29 mouse cellular contexts compared by ENCODE assay signal in genomic region chr19:38687326-38687725, GRCm38 (mm10).
DNase-seq lines count a peak whose midpoint lies in the region; ATAC-seq and TF ChIP-seq lines count a peak whose summit lies in the region.
"Had no signal": no experiment of that assay in that cellular context is flagged by ENCODE, and none has a peak within 500 bp of the region (broad histone marks: within the 10 kb centered on the region; RNA-seq: fewer than 3 reads in every experiment).

No protein-coding gene starts in this region.

- peaks cover 11% of the 10 kb centered on the region for H3K4me1 ChIP-seq in kidney, adult 2 months (ENCODE audit: control insufficient read depth, insufficient read depth, low read length)
- no peaks in the 10 kb centered on the region for H3K4me1 ChIP-seq in kidney, embryonic 14.5 days (ENCODE audit: control insufficient read depth, insufficient read depth, low read length)
- H3K4me1 ChIP-seq in intestine, embryonic 15.5 days (replicated peaks), result no peaks in the 10 kb centered on the region
- H3K4me1 ChIP-seq in kidney, embryonic 16.5 days (ENCODE audit: insufficient read depth, low read length), result no peaks in the 10 kb centered on the region
- H3K4me1 ChIP-seq in hindbrain, embryonic 10.5 days (replicated peaks), result no peaks in the 10 kb centered on the region
- no peaks in the 10 kb centered on the region for H3K4me1 ChIP-seq in hindbrain, postnatal 0 days (ENCODE audit: insufficient read depth, low read length)
- H3K4me1 ChIP-seq: embryonic facial prominence, embryonic 12.5 days; heart, embryonic 13.5 days; hindbrain, embryonic 15.5 days; liver, embryonic 15.5 days; lung, embryonic 15.5 days; midbrain, embryonic 15.5 days had no signal

- no peaks in the 10 kb centered on the region for H3K36me3 ChIP-seq in kidney, adult 2 months (ENCODE audit: control insufficient read depth, insufficient read depth, low read length)
- H3K36me3 ChIP-seq in kidney, embryonic 14.5 days (ENCODE audit: control insufficient read depth, insufficient read depth, low read length), result no peaks in the 10 kb centered on the region
- no peaks in the 10 kb centered on the region for H3K36me3 ChIP-seq in intestine, embryonic 15.5 days
- H3K36me3 ChIP-seq in kidney, embryonic 16.5 days (ENCODE audit: insufficient read depth, low read length), result no peaks in the 10 kb centered on the region
- H3K36me3 ChIP-seq in hindbrain, embryonic 10.5 days, result no peaks in the 10 kb centered on the region
- no peaks in the 10 kb centered on the region for H3K36me3 ChIP-seq in hindbrain, postnatal 0 days (ENCODE audit: insufficient read depth, low read length)
- H3K36me3 ChIP-seq: embryonic facial prominence, embryonic 12.5 days; G1E; heart, embryonic 13.5 days; hindbrain, embryonic 15.5 days; limb, embryonic 10.5 days; limb, embryonic 15.5 days; liver, embryonic 15.5 days; lung, embryonic 15.5 days; midbrain, embryonic 10.5 days; midbrain, embryonic 15.5 days had no signal

- DNase-seq in kidney, adult 2 months, result peak; percentile 90
- peak; percentile 66 to 83 for DNase-seq in kidney, postnatal 36 days
- DNase-seq in left cerebral cortex, postnatal 10 days (ENCODE audit: extremely low spot score in 1 of 2, low spot score in 2 of 2), result no peak
- no peak for DNase-seq in hindbrain, embryonic 10.5 days (ENCODE audit: low spot score)
- no peak for DNase-seq in hindbrain, postnatal 0 days (ENCODE audit: low spot score)
- DNase-seq: adrenal gland, postnatal 10 days; B cell, adult 2 months; cerebellum, adult 11 months; cerebellum, adult 9-10 months; cerebellum, postnatal 36 days; gastrocnemius, postnatal 36 days; heart, postnatal 10 days; retina, postnatal 1 day; right cerebral cortex, postnatal 14 days; thymus, postnatal 4 days had no signal

- no peaks in the 10 kb centered on the region for H3K27me3 ChIP-seq in kidney, adult 2 months (replicated peaks; ENCODE audit: control insufficient read depth, insufficient read depth, low read length)
- H3K27me3 ChIP-seq in kidney, embryonic 14.5 days (ENCODE audit: control insufficient read depth, insufficient read depth, low read length), result no peaks in the 10 kb centered on the region
- H3K27me3 ChIP-seq in intestine, embryonic 15.5 days (replicated peaks), result no peaks in the 10 kb centered on the region
- no peaks in the 10 kb centered on the region for H3K27me3 ChIP-seq in kidney, embryonic 16.5 days (ENCODE audit: insufficient read depth, low read length)
- H3K27me3 ChIP-seq in hindbrain, embryonic 10.5 days (ENCODE audit: insufficient read depth, poor library complexity, severe bottlenecking), result no peaks in the 10 kb centered on the region
- H3K27me3 ChIP-seq in hindbrain, postnatal 0 days (ENCODE audit: insufficient read depth, low read length), result no peaks in the 10 kb centered on the region
- H3K27me3 ChIP-seq: embryonic facial prominence, embryonic 12.5 days; heart, embryonic 13.5 days; hindbrain, embryonic 15.5 days; limb, embryonic 15.5 days; liver, embryonic 15.5 days; lung, embryonic 15.5 days; midbrain, embryonic 15.5 days had no signal

- no peak overlapping the region for H3K4me3 ChIP-seq in kidney, adult 2 months (ENCODE audit: insufficient read depth, low read depth, low read length)
- H3K4me3 ChIP-seq in kidney, embryonic 14.5 days (ENCODE audit: low read length), result no peak overlapping the region
- no peak overlapping the region for H3K4me3 ChIP-seq in intestine, embryonic 15.5 days (replicated peaks)
- H3K4me3 ChIP-seq in kidney, embryonic 16.5 days (ENCODE audit: low read length), result no peak overlapping the region
- H3K4me3 ChIP-seq in hindbrain, embryonic 10.5 days, result no peak overlapping the region
- no peak overlapping the region for H3K4me3 ChIP-seq in hindbrain, postnatal 0 days (ENCODE audit: low read length)
- H3K4me3 ChIP-seq: embryonic facial prominence, embryonic 12.5 days; heart, embryonic 13.5 days; hindbrain, embryonic 15.5 days; limb, embryonic 10.5 days; limb, embryonic 15.5 days; liver, embryonic 15.5 days; lung, embryonic 15.5 days; midbrain, embryonic 10.5 days; midbrain, embryonic 15.5 days had no signal

- intact Hi-C loops in left cerebral cortex, postnatal 10 days (cut with DNase I), result no loop called here

- no peak for ATAC-seq in kidney, embryonic 14.5 days (ENCODE audit: low FRiP score, low TSS enrichment)
- peak; percentile 76 for ATAC-seq in intestine, embryonic 15.5 days
- peak; percentile 74 for ATAC-seq in kidney, embryonic 16.5 days (ENCODE audit: low FRiP score, low TSS enrichment)
- no peak for ATAC-seq in hindbrain, postnatal 0 days
- ATAC-seq: forebrain, embryonic 14.5 days; midbrain, embryonic 15.5 days had no signal

- no peak overlapping the region; the same call in 1 of the 2 replicates for H3K27ac ChIP-seq in kidney, adult 2 months (ENCODE audit: insufficient read depth, low read depth, low read length)
- no peak overlapping the region for H3K27ac ChIP-seq in kidney, embryonic 14.5 days (ENCODE audit: low read depth, low read length)
- no peak overlapping the region for H3K27ac ChIP-seq in intestine, embryonic 15.5 days
- H3K27ac ChIP-seq in kidney, embryonic 16.5 days (ENCODE audit: low read length), result no peak overlapping the region
- H3K27ac ChIP-seq in hindbrain, embryonic 10.5 days, result no peak overlapping the region
- no peak overlapping the region for H3K27ac ChIP-seq in hindbrain, postnatal 0 days
- H3K27ac ChIP-seq: embryonic facial prominence, embryonic 12.5 days; heart, embryonic 13.5 days; hindbrain, embryonic 15.5 days; limb, embryonic 10.5 days; limb, embryonic 15.5 days; liver, embryonic 15.5 days; lung, embryonic 15.5 days; midbrain, embryonic 10.5 days; midbrain, embryonic 15.5 days had no signal

- no peak overlapping the region for H3K4me2 ChIP-seq in kidney, embryonic 14.5 days (replicated peaks; ENCODE audit: low read depth, low read length)
- no peak overlapping the region for H3K4me2 ChIP-seq in intestine, embryonic 15.5 days (replicated peaks)
- H3K4me2 ChIP-seq in kidney, embryonic 16.5 days (replicated peaks; ENCODE audit: low read depth, low read length), result no peak overlapping the region
- H3K4me2 ChIP-seq in hindbrain, postnatal 0 days (ENCODE audit: low read depth, low read length), result no peak overlapping the region
- H3K4me2 ChIP-seq: embryonic facial prominence, embryonic 12.5 days; heart, embryonic 13.5 days; hindbrain, embryonic 15.5 days; limb, embryonic 15.5 days; liver, embryonic 15.5 days; lung, embryonic 15.5 days; midbrain, embryonic 15.5 days had no signal

- no peak for TF ChIP-seq POLR2A in kidney, adult 2 months (IDR thresholded peaks at IDR 0.05; ENCODE audit: low read depth, low read length)

- no peak overlapping the region for H3K9ac ChIP-seq in kidney, embryonic 14.5 days (ENCODE audit: low read depth, low read length)
- no peak overlapping the region for H3K9ac ChIP-seq in intestine, embryonic 15.5 days
- no peak overlapping the region for H3K9ac ChIP-seq in kidney, embryonic 16.5 days (replicated peaks; ENCODE audit: low read length)
- H3K9ac ChIP-seq in hindbrain, postnatal 0 days (replicated peaks; ENCODE audit: low read length), result no peak overlapping the region
- H3K9ac ChIP-seq: embryonic facial prominence, embryonic 12.5 days; heart, embryonic 13.5 days; hindbrain, embryonic 15.5 days; limb, embryonic 15.5 days; liver, embryonic 15.5 days; lung, embryonic 15.5 days; midbrain, embryonic 15.5 days had no signal

- 43% methylated on average over 5 of the region's 5 CpGs for WGBS in kidney, adult 2 months
- 58% methylated on average over 5 of the region's 5 CpGs for WGBS in kidney, embryonic 14.5 days
- 56% methylated on average over 5 of the region's 5 CpGs for WGBS in intestine, embryonic 15.5 days
- 57% methylated on average over 5 of the region's 5 CpGs for WGBS in kidney, embryonic 16.5 days
- 68% methylated on average over 5 of the region's 5 CpGs for WGBS in hindbrain, embryonic 10.5 days
- 49% methylated on average over 5 of the region's 5 CpGs for WGBS in hindbrain, postnatal 0 days

- H3K9me3 ChIP-seq in kidney, embryonic 14.5 days (ENCODE audit: control insufficient read depth, low read length), result no peaks in the 10 kb centered on the region
- H3K9me3 ChIP-seq in intestine, embryonic 15.5 days, result no peaks in the 10 kb centered on the region
- no peaks in the 10 kb centered on the region for H3K9me3 ChIP-seq in kidney, embryonic 16.5 days (ENCODE audit: low read length)
- no peaks in the 10 kb centered on the region for H3K9me3 ChIP-seq in hindbrain, embryonic 10.5 days
- H3K9me3 ChIP-seq in hindbrain, postnatal 0 days (ENCODE audit: low read length), result no peaks in the 10 kb centered on the region
- H3K9me3 ChIP-seq: embryonic facial prominence, embryonic 12.5 days; G1E; heart, embryonic 13.5 days; hindbrain, embryonic 15.5 days; limb, embryonic 10.5 days; limb, embryonic 15.5 days; liver, embryonic 15.5 days; lung, embryonic 15.5 days; midbrain, embryonic 10.5 days; midbrain, embryonic 15.5 days had no signal

- TF ChIP-seq CTCF in kidney, adult 2 months (conservative IDR thresholded peaks at IDR 0.05; ENCODE audit: insufficient read depth, insufficient read length, low read depth, low read length), result no peak
- no peak for TF ChIP-seq CTCF in hindbrain, postnatal 0 days (IDR thresholded peaks at IDR 0.05; ENCODE audit: low read depth)

Comparison
In these comparisons a context has a peak if more than half of its experiments do, and no peak if none do; other contexts are left out.
1. ATAC-seq: peak in intestine, embryonic 15.5 days (single experiment) and kidney, embryonic 16.5 days (single experiment); none in kidney, embryonic 14.5 days (single experiment) and hindbrain, postnatal 0 days (single experiment).
2. DNase-seq: peak in kidney, adult 2 months (single experiment) and kidney, postnatal 36 days (2 of 2); none in left cerebral cortex, postnatal 10 days (0 of 2), hindbrain, embryonic 10.5 days (single experiment) and hindbrain, postnatal 0 days (single experiment).